Mouse (Mus musculus): ENCODE measurements around the gene C6.

The C6 gene

DNA sequence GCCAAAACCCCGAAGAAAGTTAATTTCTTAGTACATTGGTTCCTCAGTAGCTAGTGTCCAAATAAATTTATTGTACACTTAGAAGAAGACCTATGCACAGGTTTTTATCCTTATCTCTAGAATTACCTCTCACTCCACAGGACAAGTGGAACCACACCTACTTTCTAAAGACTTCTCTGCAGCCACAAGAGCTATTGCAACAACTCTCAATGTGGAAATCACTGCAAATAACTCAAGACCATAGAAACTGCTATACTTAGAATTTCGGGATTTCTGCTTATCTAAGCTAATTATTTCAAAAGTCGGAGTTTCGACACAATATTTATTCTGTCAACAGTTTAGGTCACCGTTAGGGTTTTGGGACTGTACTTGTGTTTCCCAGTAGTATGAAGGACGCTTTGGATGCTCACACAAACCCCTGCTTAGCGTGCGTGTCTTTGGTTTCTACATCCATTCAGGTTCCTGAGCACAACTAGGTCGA lies at the start of gene C6:
Gene C6 (plus strand): TSS at position 346 of the 481 bp plus-strand sequence.
- DNase-seq (ENCODE audit: low spot score), result no peak

DNA sequence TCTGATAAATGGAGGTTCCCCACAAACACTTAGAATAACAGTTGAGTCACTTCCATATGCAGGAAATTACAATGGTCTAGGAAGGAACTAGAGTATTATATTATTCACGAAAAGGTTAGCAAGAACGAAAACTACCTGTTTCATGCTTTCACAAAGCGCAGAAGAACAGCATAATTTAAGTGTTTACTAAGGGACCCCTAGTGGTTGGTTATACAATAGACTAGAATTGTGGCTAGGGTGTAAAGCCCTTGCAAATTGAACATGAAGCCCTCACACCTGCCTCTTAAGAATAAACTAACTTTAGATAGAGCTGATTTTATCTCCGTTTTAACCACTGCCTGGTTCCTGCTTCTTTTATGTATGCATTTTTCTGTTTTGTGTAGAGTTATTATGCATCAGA lies 29.4 kb upstream of the C6 start:
- DNase-seq (ENCODE audit: low spot score), result no peak

DNA sequence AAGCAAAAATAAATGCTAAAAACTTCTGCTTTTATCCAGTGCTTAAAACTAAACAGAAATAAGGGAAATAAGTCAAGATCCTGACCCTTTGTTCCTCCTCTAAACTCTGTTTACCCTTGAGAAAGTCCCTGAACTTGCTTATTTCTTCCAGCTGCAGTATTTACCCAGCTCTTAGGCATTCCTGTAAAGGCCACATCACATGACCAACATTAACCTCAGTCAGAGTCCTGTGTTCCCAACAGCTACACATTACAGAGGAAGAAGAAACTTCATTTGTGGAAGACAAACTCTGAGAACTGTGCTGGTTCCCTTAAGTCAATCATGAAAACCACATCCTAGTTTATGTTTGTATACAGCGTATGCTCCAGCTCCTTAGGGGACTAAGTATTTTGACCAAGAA lies 7.2 kb downstream of the C6 start:
- no peak for DNase-seq (ENCODE audit: low spot score)

DNA sequence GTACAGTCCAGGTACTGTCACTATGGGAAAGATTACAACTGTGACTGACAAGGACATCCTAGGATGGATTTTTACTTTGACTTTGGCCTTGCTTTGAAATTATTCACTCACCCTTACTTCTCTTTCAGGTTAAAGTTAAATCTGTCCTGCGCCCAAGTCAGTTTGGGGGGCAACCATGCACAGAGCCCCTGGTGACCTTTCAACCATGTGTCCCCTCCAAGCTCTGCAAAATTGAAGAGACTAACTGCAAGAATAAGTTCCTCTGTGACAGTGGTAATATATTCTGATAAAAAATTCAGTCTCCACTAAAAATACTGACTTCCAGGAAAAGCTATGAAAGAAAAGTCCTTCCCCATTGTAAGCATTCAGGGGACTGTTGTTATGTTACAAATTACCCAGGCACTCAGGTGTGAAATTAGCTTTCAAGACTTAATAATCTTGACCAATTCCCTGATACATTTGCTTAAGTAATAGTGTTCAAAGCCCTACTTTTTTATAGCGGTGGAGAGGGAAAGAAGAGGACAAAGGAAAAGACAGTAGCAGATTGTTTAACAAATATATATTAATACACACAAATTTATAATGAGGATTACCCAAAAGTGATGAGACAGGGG lies 8.1 kb downstream of the C6 start:
- DNase-seq (ENCODE audit: low spot score), result no peak

DNA sequence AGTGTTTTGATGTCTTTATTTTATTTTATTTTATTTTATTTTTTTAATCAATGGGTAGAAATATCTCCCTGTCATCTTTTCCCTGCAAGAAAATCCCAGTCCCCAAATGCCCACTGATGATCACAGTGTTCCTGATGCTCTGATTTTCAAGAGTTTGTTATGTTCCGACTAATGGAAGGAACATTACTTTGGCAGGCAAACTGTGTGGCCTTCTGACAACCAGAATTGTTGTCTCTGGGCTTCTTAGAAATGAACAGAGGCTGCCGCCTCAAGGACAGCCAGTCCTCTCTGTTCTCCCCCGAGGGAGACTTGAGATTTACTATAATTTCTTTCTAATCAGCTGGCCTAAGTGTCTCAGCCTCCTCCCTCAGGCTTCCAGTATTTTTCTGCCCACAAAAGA lies 20.7 kb downstream of the C6 start:
- DNase-seq (ENCODE audit: low spot score), result no peak

DNA sequence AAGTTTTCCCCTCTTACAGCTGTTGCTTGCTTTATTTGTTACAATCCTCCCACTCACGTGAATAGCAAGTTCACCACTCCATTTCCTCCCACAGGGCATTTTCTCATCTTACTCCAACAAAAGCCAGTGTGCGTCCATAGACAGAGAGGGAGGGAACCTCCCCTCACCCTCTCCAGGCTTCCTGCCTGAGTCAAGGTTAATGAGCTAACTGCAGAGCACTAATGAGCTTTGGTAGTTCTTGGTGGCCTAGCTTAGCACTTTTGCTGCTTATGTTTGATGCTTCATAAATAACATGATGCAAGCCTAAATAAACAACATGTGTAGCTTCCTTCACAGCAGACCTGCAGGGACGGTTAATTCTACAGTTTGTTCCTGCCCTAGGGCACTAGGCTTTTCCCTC lies 63.4 kb downstream of the C6 start:
- DNase-seq (ENCODE audit: low spot score), result peak; percentile 7

DNA sequence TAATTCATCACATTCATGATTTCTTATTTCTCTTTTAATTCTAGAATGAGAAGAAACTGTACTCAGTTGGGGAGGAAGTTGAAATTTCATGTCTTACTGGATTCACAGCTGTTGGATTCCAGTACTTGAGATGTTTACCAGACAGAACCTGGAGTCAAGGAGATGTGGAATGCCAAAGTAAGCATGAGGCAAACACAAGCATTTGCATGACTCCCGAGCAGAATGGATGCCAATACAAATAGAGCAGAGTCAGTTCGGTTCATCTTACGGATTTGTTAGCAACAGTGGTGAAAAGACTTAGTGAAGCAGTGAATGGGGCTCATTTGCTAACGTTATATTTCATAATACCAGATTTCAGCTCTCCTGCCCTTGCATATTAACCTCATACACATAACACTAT lies 69.9 kb downstream of the C6 start:
- DNase-seq (ENCODE audit: low spot score), result no peak

DNA sequence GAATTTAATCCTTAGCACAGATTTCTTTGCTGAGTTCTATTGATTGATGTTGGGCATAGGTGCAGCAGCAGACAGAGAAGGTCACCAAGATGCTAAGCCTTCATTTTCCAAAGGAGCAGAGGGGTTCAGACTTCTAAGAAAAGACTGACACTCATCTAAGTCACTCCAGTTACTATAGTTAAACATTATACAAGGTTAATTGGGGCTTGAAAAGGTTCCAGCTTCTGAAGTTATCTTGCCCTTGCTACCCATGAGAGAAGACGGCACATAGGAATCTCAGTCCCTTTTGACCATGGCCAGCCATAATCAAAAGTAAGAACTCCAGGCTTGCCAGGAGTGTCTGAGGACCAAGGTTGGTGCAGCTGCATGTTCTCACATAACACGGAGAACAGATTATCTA lies 77.3 kb downstream of the C6 start:
- no peak for DNase-seq (ENCODE audit: low spot score)

DNA sequence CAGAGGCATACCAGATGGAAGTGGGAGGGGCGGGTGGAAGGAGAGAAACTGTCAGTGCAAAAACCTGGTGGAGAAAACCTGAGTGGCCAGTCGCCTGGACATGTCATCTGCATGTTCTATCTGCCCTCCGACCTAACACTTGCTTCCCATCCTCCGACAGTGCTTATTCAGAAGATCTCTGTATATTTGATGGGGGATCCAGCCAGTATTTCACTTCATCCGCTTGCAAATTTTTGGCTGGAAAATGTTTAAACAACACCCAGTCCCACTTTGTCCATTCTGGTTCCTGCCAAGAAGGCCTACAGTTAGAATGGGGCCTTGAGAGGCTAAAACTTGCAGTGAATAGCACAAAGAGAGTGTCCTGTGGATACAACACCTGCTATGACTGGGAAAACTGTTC lies 81.2 kb downstream of the C6 start:
- no peak for DNase-seq (ENCODE audit: low spot score)

DNA sequence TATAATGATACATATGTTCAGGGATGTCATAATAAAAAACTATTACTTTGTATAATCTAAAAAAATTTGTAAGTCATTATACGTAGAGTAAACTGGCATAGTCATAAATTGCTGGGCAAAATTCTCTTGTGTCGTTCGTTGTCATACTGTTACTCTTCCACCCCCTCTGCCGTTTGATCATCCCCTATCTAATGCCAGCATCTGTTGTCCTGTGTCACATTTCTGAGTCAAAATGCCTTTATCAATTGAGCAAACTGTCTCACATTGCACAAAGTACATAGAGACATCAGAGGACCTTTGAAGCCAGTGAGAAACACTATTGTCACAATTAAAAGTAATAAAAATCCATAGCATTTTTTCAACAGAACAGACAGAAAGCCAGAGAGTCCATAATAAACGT lies 88.0 kb downstream of the C6 start:
- no peak for DNase-seq (ENCODE audit: low spot score)

DNA sequence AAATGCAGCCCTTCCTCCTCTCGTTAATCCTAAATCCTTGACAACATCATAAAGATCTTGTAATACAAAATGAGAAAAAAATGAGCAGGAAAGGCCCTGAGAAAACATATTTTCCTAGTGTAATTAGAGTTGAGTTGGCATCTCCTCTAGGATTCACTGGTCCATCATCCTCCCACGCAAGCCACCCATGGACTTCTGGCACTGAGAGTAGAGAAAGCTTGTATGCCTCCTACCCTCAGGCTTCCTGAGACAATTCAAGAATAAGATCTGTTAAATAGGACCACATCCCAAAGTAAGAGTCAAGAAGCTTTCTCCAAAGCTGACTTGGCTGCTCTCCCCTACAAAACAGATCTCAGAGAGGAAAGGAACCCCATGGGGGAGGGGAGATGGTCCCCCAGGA lies 88.7 kb downstream of the C6 start:
- no peak for DNase-seq (ENCODE audit: low spot score)

DNA sequence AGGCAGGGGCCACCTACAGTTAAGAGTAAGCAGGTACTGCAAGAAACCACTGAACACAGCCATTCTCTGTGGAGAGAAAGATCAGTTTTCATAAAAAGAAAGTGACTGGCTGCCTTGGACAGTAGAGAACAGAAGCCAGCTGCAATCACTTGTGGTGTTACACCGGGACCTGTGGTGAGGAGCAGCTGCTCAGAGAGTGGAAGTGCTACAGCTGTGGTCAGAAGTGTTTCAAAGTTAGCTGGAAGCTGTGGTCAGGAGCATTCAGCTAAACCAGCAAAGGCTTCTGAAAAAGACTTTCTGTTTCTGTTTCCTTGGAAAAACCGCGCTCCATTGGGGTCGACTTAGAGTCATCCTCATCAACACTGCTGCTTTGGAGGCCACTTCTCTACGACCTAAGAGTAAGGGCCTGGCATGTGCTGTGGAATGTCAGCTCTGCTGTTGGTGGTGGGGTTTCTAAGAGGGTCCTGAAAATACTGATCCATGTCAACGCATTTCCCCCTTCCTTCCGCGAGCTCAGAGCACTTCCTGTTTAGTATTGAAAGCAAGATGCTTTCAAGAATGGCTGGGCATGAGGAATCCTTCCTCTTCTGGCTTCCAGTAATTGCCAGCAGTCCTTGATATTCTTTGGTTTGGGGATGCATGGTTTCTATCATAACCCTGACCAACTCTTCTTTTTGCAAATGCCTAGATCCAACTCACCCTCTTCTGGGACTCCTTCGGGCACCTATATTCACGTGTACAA lies 89.9 kb downstream of the C6 start:
- no peak for DNase-seq (ENCODE audit: low spot score)

DNA sequence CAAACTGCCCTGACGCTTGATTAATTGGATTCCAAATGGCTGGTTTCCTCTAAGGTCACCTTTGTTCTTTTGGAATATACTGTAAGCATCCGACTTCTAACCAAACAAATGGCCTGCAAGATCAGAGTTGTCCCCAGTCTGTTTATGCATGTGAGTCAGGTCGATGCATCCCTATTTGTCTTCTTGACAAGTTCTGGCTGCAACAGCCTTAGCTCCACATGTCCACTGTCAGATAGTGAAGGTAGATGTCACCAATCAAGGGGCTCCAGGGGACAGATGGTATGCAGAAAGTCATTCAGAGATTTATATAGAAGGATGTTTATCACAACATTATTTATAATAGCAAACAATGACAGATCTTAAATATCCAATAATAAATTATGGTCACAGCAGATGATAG lies 91.5 kb downstream of the C6 start:
- no peak for DNase-seq (ENCODE audit: low spot score)

DNA sequence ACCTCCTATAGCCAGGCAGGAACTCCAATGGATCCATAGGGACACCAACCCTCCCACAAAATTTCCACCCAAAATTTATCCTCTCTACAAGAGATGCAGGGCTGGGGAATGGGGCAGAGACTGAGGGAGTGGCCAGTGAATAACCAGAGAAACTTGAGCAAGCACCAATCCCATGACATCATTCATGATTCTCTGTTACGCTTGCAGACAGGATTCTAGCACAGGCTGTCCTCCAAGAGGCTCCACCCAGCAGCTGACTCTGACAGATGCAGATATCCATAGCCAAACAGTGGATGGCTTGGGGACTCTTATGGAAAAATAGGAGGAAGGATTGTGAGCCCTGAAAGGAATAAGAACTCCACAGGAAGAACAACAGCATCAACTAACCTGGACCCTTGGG lies 94.2 kb downstream of the C6 start:
- DNase-seq (ENCODE audit: low spot score), result no peak

DNA sequence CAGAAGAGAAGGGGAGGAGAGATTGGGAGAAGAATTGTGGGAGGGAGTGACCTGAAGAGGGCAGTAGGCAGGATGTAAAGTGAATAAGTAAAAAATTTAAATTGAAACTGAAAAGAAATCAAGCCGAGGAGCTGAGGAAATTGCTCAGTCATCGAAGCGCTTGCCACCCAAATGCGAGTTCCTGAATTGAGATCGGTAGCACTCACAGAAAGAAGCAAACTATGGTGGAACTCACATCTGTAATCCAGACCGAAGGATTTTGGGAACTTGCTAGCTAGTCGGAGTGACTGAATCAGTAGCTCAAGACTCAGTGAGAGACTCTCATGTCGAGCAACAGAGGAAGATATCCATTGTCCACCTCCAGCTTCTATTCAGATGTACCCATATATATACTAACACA lies 94.8 kb downstream of the C6 start:
- DNase-seq (ENCODE audit: low spot score), result no peak

DNA sequence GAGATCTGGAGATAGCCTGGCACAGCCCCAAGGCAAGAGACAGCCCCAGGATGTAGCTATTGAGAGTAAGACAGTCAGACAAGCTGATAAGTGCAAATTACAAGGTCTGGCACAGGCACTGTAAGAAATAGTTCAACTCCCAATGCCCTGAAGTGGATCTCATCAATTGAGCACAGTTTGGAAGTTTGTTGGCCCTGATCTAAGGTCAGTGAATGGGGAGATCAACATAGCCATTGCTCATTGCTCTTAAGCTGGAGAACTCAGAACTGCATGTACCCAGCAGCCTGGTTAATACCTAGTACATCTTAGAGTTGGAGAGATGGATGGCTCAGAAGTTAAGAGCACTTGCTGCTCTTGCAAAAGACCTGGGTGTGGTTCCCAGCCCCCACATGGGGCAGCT lies 100.8 kb downstream of the C6 start:
- DNase-seq (ENCODE audit: low spot score), result no peak

DNA sequence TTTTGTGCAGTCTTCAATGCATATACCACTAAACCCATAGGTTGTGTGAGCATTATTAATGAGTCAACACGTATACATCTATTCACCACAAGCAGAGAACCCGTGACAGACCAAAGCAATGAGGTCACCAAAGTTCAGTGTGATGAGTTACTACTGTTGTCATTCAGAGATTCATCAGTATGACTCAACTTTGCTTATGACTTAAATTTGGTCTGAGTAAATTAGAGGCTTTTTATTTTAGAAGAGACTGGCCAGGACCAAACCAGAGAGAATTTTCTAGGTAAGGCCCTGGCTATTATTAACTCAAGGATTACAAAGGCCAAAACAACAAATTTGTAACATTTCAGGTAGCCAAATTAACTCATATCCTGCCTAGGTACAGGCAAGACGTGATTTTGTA lies 109.4 kb downstream of the C6 start:
- no peak for DNase-seq (ENCODE audit: low spot score)

DNA sequence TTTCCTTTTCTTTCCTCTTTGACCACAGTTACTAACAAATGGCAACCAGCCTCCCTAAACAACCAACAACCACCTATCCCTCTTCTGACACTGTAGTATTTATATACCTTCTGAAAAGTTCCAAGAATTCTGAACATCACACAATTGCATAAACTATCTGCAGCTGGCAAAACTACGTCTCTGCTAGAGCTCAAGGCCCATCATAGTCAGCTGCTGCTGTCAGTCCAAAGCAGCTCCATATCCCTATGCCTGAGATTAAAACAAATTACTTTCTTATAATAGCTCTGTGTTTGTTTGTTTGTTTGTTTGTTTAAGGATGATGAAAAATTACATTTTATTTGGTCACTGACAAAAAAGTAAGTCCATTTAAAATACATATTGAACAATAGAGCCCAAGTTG lies 123.0 kb downstream of the C6 start:
- no peak for DNase-seq (ENCODE audit: low spot score)

Measured in retina, embryonic 14.5 days (tissue).